19 mouse cellular contexts compared by ENCODE assay signal in genomic region chr2:34855265-34855664, GRCm38 (mm10). TPM values are rescaled to one million over a fixed set of nuclear protein-coding genes. Genes with fewer than 3 reads are reported as not detected.
DNase-seq lines count a peak whose midpoint lies in the region; ATAC-seq and TF ChIP-seq lines count a peak whose summit lies in the region.
"Had no signal": no experiment of that assay in that cellular context is flagged by ENCODE, and none has a peak within 500 bp of the region (broad histone marks: within the 10 kb centered on the region; RNA-seq: fewer than 3 reads in every experiment).

No protein-coding gene starts in this region.

- ATAC-seq in liver, embryonic 15.5 days (ENCODE audit: insufficient read depth), result peak; percentile 15; the same call in 1 of the 2 replicates
- ATAC-seq in liver, embryonic 12.5 days, result no peak
- peak; percentile 35; the same call in 1 of the 2 replicates for ATAC-seq in liver, postnatal 0 days
- ATAC-seq: intestine, embryonic 15.5 days; midbrain, embryonic 13.5 days had no signal

- H3K9me3 ChIP-seq in liver, embryonic 15.5 days (replicated peaks), result no peaks in the 10 kb centered on the region
- no peaks in the 10 kb centered on the region for H3K9me3 ChIP-seq in liver, embryonic 12.5 days (replicated peaks)
- no peaks in the 10 kb centered on the region for H3K9me3 ChIP-seq in MEL (replicated peaks; ENCODE audit: insufficient read depth, low read length)
- H3K9me3 ChIP-seq in liver, postnatal 0 days (ENCODE audit: low read length), result no peaks in the 10 kb centered on the region
- H3K9me3 ChIP-seq: intestine, embryonic 15.5 days; midbrain, embryonic 13.5 days had no signal

- peaks cover 100% of the 10 kb centered on the region for H3K36me3 ChIP-seq in liver, embryonic 15.5 days (replicated peaks)
- H3K36me3 ChIP-seq in liver, embryonic 12.5 days, result peaks cover 100% of the 10 kb centered on the region
- H3K36me3 ChIP-seq in MEL (ENCODE audit: control insufficient read depth in 1 of 2, insufficient read depth in 2 of 2, low read length in 2 of 2), result peaks cover 8 to 57% of the 10 kb centered on the region in 2 experiments
- H3K36me3 ChIP-seq in liver, postnatal 0 days (replicated peaks; ENCODE audit: insufficient read depth, low read length), result peaks cover 89% of the 10 kb centered on the region

- no peak overlapping the region for H3K4me3 ChIP-seq in gastrocnemius, adult 2 months
- H3K4me3 ChIP-seq in liver, embryonic 15.5 days (replicated peaks), result no peak overlapping the region
- no peak overlapping the region for H3K4me3 ChIP-seq in liver, embryonic 12.5 days
- no peak overlapping the region for H3K4me3 ChIP-seq in MEL (ENCODE audit: control insufficient read depth in 1 of 2, insufficient read depth in 1 of 2, low read depth in 2 of 2, low read length in 2 of 2)
- H3K4me3 ChIP-seq in liver, postnatal 0 days (ENCODE audit: low read depth, low read length), result no peak overlapping the region
- H3K4me3 ChIP-seq: erythroblast, embryonic 14.5 days; intestine, embryonic 15.5 days; midbrain, embryonic 13.5 days had no signal

- H3K4me2 ChIP-seq in liver, embryonic 15.5 days, result no peak overlapping the region
- no peak overlapping the region for H3K4me2 ChIP-seq in liver, embryonic 12.5 days
- no peak overlapping the region for H3K4me2 ChIP-seq in liver, postnatal 0 days (ENCODE audit: low read depth, low read length)
- H3K4me2 ChIP-seq: intestine, embryonic 15.5 days; midbrain, embryonic 13.5 days had no signal

- WGBS in liver, embryonic 15.5 days (ENCODE audit: insufficient replicate concordance), result 89% methylated on average over 4 of the region's 4 CpGs
- WGBS in liver, embryonic 12.5 days (ENCODE audit: insufficient replicate concordance), result 96% methylated on average over 4 of the region's 4 CpGs
- WGBS in liver, postnatal 0 days (ENCODE audit: insufficient replicate concordance), result 94% methylated on average over 4 of the region's 4 CpGs

- H3K9ac ChIP-seq in liver, embryonic 15.5 days, result no peak overlapping the region
- no peak overlapping the region for H3K9ac ChIP-seq in liver, embryonic 12.5 days
- no peak overlapping the region for H3K9ac ChIP-seq in MEL (ENCODE audit: control insufficient read depth, low read depth, low read length, poor library complexity, severe bottlenecking)
- no peak overlapping the region for H3K9ac ChIP-seq in liver, postnatal 0 days (replicated peaks)
- H3K9ac ChIP-seq: intestine, embryonic 15.5 days; midbrain, embryonic 13.5 days had no signal

- intact Hi-C loops in gastrocnemius, adult 2 months (cut with DNase I), result no loop called here
- intact Hi-C loops in gastrocnemius, postnatal 36 days (cut with DNase I), result no loop called here

- peaks cover 9% of the 10 kb centered on the region for H3K4me1 ChIP-seq in liver, embryonic 15.5 days (replicated peaks)
- H3K4me1 ChIP-seq in liver, embryonic 12.5 days, result peaks cover 10% of the 10 kb centered on the region
- H3K4me1 ChIP-seq in MEL (ENCODE audit: control insufficient read depth in 1 of 2, insufficient read depth in 2 of 2, low read length in 2 of 2), result no peaks in the 10 kb centered on the region
- H3K4me1 ChIP-seq in liver, postnatal 0 days (ENCODE audit: insufficient read depth), result no peaks in the 10 kb centered on the region
- H3K4me1 ChIP-seq: intestine, embryonic 15.5 days; midbrain, embryonic 13.5 days had no signal

- peak; percentile 18; the same call in 1 of the 2 replicates for TF ChIP-seq CTCF in gastrocnemius, adult 2 months (IDR thresholded peaks at IDR 0.05)
- TF ChIP-seq CTCF in MEL (IDR thresholded peaks at IDR 0.05 in 2 of 3, conservative IDR thresholded peaks at IDR 0.05 in 1 of 3; ENCODE audit: control insufficient read depth in 1 of 3, insufficient read depth in 1 of 3, low read depth in 2 of 3, low read length in 3 of 3, poor library complexity in 1 of 3, severe bottlenecking in 1 of 3), result peak in 2 of 3 experiments; percentile 10 to 31; a peak in 1 of 6 replicates
- peak; percentile 56 for TF ChIP-seq CTCF in liver, postnatal 0 days (IDR thresholded peaks at IDR 0.05; ENCODE audit: low read depth)

- H3K27me3 ChIP-seq in liver, embryonic 15.5 days, result no peaks in the 10 kb centered on the region
- H3K27me3 ChIP-seq in liver, embryonic 12.5 days (replicated peaks), result no peaks in the 10 kb centered on the region
- H3K27me3 ChIP-seq in MEL (ENCODE audit: control insufficient read depth in 1 of 2, insufficient read depth in 2 of 2, low read length in 2 of 2), result no peaks in the 10 kb centered on the region
- H3K27me3 ChIP-seq in liver, postnatal 0 days (ENCODE audit: insufficient read depth, low read length), result no peaks in the 10 kb centered on the region
- H3K27me3 ChIP-seq: intestine, embryonic 15.5 days; midbrain, embryonic 13.5 days had no signal

- TF ChIP-seq EP300 in MEL (IDR thresholded peaks at IDR 0.05; ENCODE audit: low read depth in 1 of 2, low read length in 2 of 2), result no peak
- TF ChIP-seq EP300 in liver, postnatal 0 days (IDR thresholded peaks at IDR 0.05; ENCODE audit: low read depth), result no peak

- H3K79me2 ChIP-seq in MEL (ENCODE audit: control insufficient read depth, insufficient read depth, low read length, poor library complexity), result no peaks in the 10 kb centered on the region

- H3K27ac ChIP-seq in gastrocnemius, adult 2 months, result no peak overlapping the region
- H3K27ac ChIP-seq in liver, embryonic 15.5 days (replicated peaks), result no peak overlapping the region
- no peak overlapping the region for H3K27ac ChIP-seq in liver, embryonic 12.5 days
- H3K27ac ChIP-seq in MEL (ENCODE audit: control insufficient read depth, low read depth, low read length), result no peak overlapping the region
- H3K27ac ChIP-seq in liver, postnatal 0 days (ENCODE audit: low read depth), result no peak overlapping the region
- H3K27ac ChIP-seq: intestine, embryonic 15.5 days; midbrain, embryonic 13.5 days had no signal

- peak; percentile 20 for DNase-seq in gastrocnemius, adult 2 months
- DNase-seq in gastrocnemius, postnatal 36 days, result no peak
- DNase-seq in MEL (ENCODE audit: low read depth, low spot score), result no peak
- peak; percentile 26 for DNase-seq in liver, postnatal 0 days
- no peak for DNase-seq in urinary bladder, postnatal 14 days (ENCODE audit: low spot score)
- no peak for DNase-seq in c-Kit-positive CD71-positive TER-119-positive erythroid progenitor cells, embryonic 14.5 days (ENCODE audit: low spot score)
- DNase-seq: adrenal gland, postnatal 14 days; cerebellum, adult 11 months; embryo, embryonic 11 days; heart, adult 11 months; heart, postnatal 4 days had no signal

- TF ChIP-seq POLR2A in MEL (IDR thresholded peaks at IDR 0.05; ENCODE audit: control insufficient read depth in 1 of 2, insufficient read depth in 1 of 2, low read depth in 1 of 2, low read length in 2 of 2, poor library complexity in 1 of 2), result no peak

- no peak for TF ChIP-seq RAD21 in MEL (IDR thresholded peaks at IDR 0.05; ENCODE audit: low read depth, low read length)

RNA-seq across cellular contexts. Expression of gene Cutal, which starts 18.9 kb away (rescaled TPM):
- under 1 TPM; 0.17 to 0.69 TPM for total RNA-seq in gastrocnemius, adult 2 months (2021)
- total RNA-seq in gastrocnemius, postnatal 36 days (2021), result under 1 TPM in 1 of 2 experiments, not detected in 1; 0.39 TPM
- 8.2 and 8.4 TPM in 2 replicates for polyA plus RNA-seq in liver, embryonic 15.5 days (2015; fragmentation: Nextera tagmentation; extraction: Ambion mirVana)
- 2.2 and 2.3 TPM in 2 replicates for polyA plus RNA-seq in liver, embryonic 12.5 days (2016; fragmentation: Nextera tagmentation; extraction: Ambion mirVana)
- not detected in 2 replicates for total RNA-seq in MEL (2012; rRNA removed)
- not detected for polyA plus RNA-seq in MEL (2012; ENCODE audit: insufficient read depth in 1 of 2, insufficient read length in 2 of 2, low read depth in 1 of 2, low replicate concordance in 2 of 2, missing spikeins in 1 of 2)
- 7.2 and 8.5 TPM in 2 replicates for polyA plus RNA-seq in liver, postnatal 0 days (2015; fragmentation: Nextera tagmentation; extraction: Ambion mirVana)
- polyA plus RNA-seq: erythroblast, embryonic 14.5 days; neural tube, embryonic 11.5 days had no signal

RNA-seq across cellular contexts. Expression of gene Psmd5, which starts 19.5 kb away (rescaled TPM):
- 10 to 100 TPM; 12.6 to 14.7 TPM for total RNA-seq in gastrocnemius, adult 2 months (2021)
- total RNA-seq in gastrocnemius, postnatal 36 days (2021), result 10 to 100 TPM in 1 of 2 experiments, 1 to 10 TPM in 1; 8.8 to 13.3 TPM
- 67.5 and 71.5 TPM in 2 replicates for polyA plus RNA-seq in liver, embryonic 15.5 days (2015; fragmentation: Nextera tagmentation; extraction: Ambion mirVana)
- polyA plus RNA-seq in liver, embryonic 12.5 days (2016; fragmentation: Nextera tagmentation; extraction: Ambion mirVana), result 103 and 109 TPM in 2 replicates
- total RNA-seq in MEL (2012; rRNA removed), result 48.1 and 63.0 TPM in 2 replicates
- 10 to 100 TPM in 1 of 2 experiments, not detected in 1; 70.3 TPM for polyA plus RNA-seq in MEL (2012; ENCODE audit: insufficient read depth in 1 of 2, insufficient read length in 2 of 2, low read depth in 1 of 2, low replicate concordance in 2 of 2, missing spikeins in 1 of 2)
- 36.0 and 37.3 TPM in 2 replicates for polyA plus RNA-seq in liver, postnatal 0 days (2015; fragmentation: Nextera tagmentation; extraction: Ambion mirVana)

RNA-seq across cellular contexts. Expression of gene Gm34653, which starts 22.5 kb away (rescaled TPM):
- under 1 TPM; 0.18 to 0.39 TPM for total RNA-seq in gastrocnemius, adult 2 months (2021)
- total RNA-seq in gastrocnemius, postnatal 36 days (2021), result not detected
- polyA plus RNA-seq in liver, embryonic 15.5 days (2015; fragmentation: Nextera tagmentation; extraction: Ambion mirVana), result not detected in 2 replicates
- polyA plus RNA-seq in liver, embryonic 12.5 days (2016; fragmentation: Nextera tagmentation; extraction: Ambion mirVana), result 0.07 TPM in 2 replicates
- 0.08 TPM in 1 of 2 replicates, not detected in the other for total RNA-seq in MEL (2012; rRNA removed)
- polyA plus RNA-seq in MEL (2012; ENCODE audit: insufficient read depth in 1 of 2, insufficient read length in 2 of 2, low read depth in 1 of 2, low replicate concordance in 2 of 2, missing spikeins in 1 of 2), result under 1 TPM in 1 of 2 experiments, not detected in 1; 0.10 TPM
- 0.06 TPM in 1 of 2 replicates, not detected in the other for polyA plus RNA-seq in liver, postnatal 0 days (2015; fragmentation: Nextera tagmentation; extraction: Ambion mirVana)
- total RNA-seq: adrenal gland, postnatal 14 days; heart, postnatal 4 days; layer of hippocampus, adult 18-20 months; left cerebral cortex, postnatal 25 days had no signal
- polyA plus RNA-seq: erythroblast, embryonic 14.5 days; intestine, embryonic 15.5 days; neural tube, embryonic 11.5 days had no signal

RNA-seq across cellular contexts. Expression of gene Fbxw2, which starts 29.2 kb away (rescaled TPM):
- 10 to 100 TPM; 52.5 to 53.2 TPM for total RNA-seq in gastrocnemius, adult 2 months (2021)
- total RNA-seq in gastrocnemius, postnatal 36 days (2021), result 10 to 100 TPM; 43.9 to 46.6 TPM
- 57.5 and 60.5 TPM in 2 replicates for polyA plus RNA-seq in liver, embryonic 15.5 days (2015; fragmentation: Nextera tagmentation; extraction: Ambion mirVana)
- polyA plus RNA-seq in liver, embryonic 12.5 days (2016; fragmentation: Nextera tagmentation; extraction: Ambion mirVana), result 68.6 and 71.9 TPM in 2 replicates
- 40.2 and 43.7 TPM in 2 replicates for total RNA-seq in MEL (2012; rRNA removed)
- polyA plus RNA-seq in MEL (2012; ENCODE audit: insufficient read depth in 1 of 2, insufficient read length in 2 of 2, low read depth in 1 of 2, low replicate concordance in 2 of 2, missing spikeins in 1 of 2), result 100 to 1,000 TPM in 1 of 2 experiments, 10 to 100 TPM in 1; 49.7 to 101 TPM
- 36.1 and 38.3 TPM in 2 replicates for polyA plus RNA-seq in liver, postnatal 0 days (2015; fragmentation: Nextera tagmentation; extraction: Ambion mirVana)

RNA-seq across cellular contexts. Expression of gene Rabepk, which starts 55.6 kb away (rescaled TPM):
- 1 to 10 TPM; 7.9 to 8.3 TPM for total RNA-seq in gastrocnemius, adult 2 months (2021)
- 1 to 10 TPM; 7.5 to 8.6 TPM for total RNA-seq in gastrocnemius, postnatal 36 days (2021)
- 20.1 and 22.3 TPM in 2 replicates for polyA plus RNA-seq in liver, embryonic 15.5 days (2015; fragmentation: Nextera tagmentation; extraction: Ambion mirVana)
- polyA plus RNA-seq in liver, embryonic 12.5 days (2016; fragmentation: Nextera tagmentation; extraction: Ambion mirVana), result 32.5 and 33.2 TPM in 2 replicates
- total RNA-seq in MEL (2012; rRNA removed), result 47.1 and 51.2 TPM in 2 replicates
- polyA plus RNA-seq in MEL (2012; ENCODE audit: insufficient read depth in 1 of 2, insufficient read length in 2 of 2, low read depth in 1 of 2, low replicate concordance in 2 of 2, missing spikeins in 1 of 2), result 10 to 100 TPM in 1 of 2 experiments, not detected in 1; 85.3 TPM
- 17.0 and 20.4 TPM in 2 replicates for polyA plus RNA-seq in liver, postnatal 0 days (2015; fragmentation: Nextera tagmentation; extraction: Ambion mirVana)

Comparison
In these comparisons a context has a peak if more than half of its experiments do, and no peak if none do; other contexts are left out.
1. DNase-seq: peak in gastrocnemius, adult 2 months (single experiment) and liver, postnatal 0 days (single experiment); none in gastrocnemius, postnatal 36 days (0 of 2), MEL (single experiment), urinary bladder, postnatal 14 days (single experiment) and c-Kit-positive CD71-positive TER-119-positive erythroid progenitor cells, embryonic 14.5 days (single experiment).
2. Peak in every context shown above with its lines, with median percentiles within 50 percentile points of each other: CTCF ChIP-seq.